Mouse (Mus musculus) granulocyte monocyte progenitor cell, adult 5-6 weeks (primary cell): ENCODE results near the gene Dicer1. TPM values are rescaled to one million over a fixed set of nuclear protein-coding genes. Genes with fewer than 3 reads are reported as not detected.

Experiments used
- ATAC-seq: replicated peaks from 2 replicates; pipeline ENCODE4 v1.8.0; 2016; ENCODE audit warnings: mild to moderate bottlenecking, moderate TSS enrichment, inconsistent platforms; ENCODE audit not compliant: poor library complexity, severe bottlenecking
- total RNA-seq, 2 experiments: library from RNA; stranded (forward) in 1 of 2; stranded (reverse) in 1 of 2; fragments of 200-712, 200-1000 nt in 1 of 2; fragments of >200 nt in 1 of 2; fragmentation: Nextera tagmentation in 1 of 2; gene quantifications; 2 replicates each; pipeline ENCODE4 v1.2.3; 2014 to 2017

Dicer1 gene
- total RNA-seq, 2 experiments from 2014 or later = 33.2 to 49.1 TPM

- ATAC-seq = no peak
These were observed 72.5 kb downstream of the Dicer1 start for GRCm38 (mm10) chr12:104679121-104679818.

DNA sequence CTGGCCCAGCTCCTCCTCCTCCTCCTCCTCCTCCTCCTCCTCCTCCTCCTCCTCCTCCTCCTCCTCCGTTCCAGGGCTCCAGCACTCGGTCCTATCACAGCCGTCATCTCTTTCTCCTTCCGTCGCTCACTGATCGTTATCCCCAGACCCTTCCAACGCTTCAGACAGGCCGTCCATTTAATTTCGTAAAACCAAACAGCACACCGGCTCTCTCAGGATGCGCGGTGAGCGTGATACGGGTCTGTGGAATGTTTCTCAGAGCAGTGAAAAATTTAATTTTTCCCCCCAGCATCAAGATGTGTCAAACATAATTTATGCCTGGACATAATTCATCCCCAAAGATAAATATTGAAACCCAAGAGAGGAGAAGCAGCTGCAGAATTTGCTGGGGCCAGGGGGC lies 73.3 kb downstream of the Dicer1 start:
- no peak for ATAC-seq

DNA sequence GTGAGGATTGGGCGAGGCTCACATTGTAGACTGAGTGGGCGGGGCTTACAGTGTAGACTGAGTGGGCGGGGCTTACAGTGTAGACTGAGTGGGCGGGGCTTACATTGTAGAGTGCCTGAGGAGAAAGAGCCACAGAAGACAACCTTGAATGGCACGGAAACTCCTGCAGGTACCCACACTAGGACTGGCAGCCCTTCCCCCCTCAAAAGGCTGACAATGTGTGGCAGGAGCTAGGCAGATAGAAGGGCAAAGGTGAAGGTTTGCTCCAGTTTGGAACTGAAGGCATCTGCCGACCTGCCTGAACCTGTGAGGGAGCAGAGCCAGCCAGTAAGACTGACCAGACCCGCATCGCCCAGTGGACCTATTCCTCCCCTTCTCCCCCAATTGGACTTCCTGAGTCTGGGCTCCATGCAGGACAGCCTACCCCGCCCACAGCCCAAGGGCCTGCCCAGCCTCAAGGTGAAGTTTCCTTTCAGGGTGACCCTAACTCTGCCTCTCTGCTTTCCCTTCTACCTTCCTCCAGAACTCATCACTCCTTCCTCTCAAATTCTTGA lies 74.3 kb downstream of the Dicer1 start:
- ATAC-seq = no peak

GRCm38 (mm10) chr12:104676535-104677370 lies 75.0 kb downstream of the Dicer1 start:
- no peak for ATAC-seq

GRCm38 (mm10) chr12:104672976-104673375 lies 78.8 kb downstream of the Dicer1 start:
- no peak for ATAC-seq

DNA sequence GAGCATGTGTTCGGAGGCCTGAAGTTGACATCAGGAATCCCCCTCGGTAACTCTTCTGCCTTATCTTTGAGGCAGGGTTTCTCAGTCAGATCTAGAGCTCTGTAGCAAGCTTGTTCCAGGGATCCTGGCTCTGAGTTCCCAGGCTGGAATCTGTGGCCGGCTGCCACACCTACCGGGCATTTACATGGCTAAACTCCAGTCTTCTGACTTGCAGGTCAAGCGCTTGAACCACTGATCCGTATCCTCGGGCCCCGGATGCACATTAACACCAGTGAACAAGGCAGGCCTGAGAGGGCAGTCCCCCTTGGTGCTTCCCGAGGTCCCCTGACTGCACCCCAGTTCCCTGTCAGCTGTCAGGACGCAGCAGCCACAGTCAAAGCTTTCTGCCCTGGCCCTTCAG lies 79.3 kb downstream of the Dicer1 start:
- ATAC-seq = no peak

DNA sequence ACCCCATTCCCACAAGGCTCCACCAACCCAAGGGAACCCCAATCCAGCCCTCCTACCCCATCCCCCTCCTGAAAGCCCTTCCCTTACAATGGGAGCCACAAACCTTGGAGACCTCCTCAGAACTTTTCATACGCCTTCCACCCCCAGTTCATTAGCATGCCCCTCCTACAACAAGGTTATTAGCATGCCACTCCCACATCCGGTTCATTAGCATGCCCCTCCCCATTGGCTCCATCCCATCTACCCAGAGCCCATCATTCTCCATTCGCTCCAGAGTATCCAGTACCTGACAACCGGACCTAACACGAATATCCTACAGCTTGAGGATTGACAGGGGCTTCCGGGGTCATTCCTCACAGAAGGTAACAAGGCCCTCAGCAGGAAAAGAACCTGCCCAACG lies 83.9 kb downstream of the Dicer1 start:
- ATAC-seq = no peak

DNA sequence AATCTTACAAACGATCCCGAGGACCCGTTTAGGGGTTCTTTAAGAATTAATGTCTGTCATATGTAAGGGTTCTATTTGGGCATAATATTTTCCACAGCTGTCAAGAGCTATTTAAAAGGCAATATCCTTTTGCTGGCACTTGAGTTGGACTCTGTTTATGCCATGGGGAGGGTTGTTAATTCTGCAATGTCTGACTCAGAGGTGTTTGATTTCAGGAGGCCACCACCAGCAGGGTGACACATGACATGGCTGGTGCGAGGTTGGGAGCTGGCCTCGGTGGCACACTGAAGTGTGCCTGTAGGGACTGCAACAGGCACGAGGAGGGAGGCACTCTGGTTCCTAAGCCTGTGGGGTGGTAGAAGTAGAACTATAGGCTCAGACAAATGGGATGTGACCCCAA lies 85.8 kb downstream of the Dicer1 start:
- no peak for ATAC-seq

DNA sequence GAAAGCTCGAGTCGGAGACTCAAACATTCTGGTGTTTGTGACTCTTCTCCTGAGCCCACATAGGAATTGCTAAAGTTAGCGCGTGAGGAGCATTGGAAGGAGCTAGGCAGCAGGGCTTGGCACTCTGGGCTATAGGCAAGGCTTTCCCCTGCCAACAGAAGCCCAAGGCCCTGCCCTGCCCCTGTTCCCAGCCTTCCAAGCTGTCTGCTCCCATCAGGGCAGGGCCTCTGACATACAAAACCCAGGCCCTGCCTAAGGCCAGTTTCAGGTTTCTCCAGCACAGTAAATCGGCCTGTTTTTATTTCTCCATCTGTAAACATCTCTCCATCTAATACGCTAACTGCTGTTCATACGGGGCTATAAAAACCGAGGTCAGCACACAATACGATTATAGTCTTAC lies 86.2 kb downstream of the Dicer1 start:
- ATAC-seq = no peak

GRCm38 (mm10) chr12:104656146-104656545 lies 95.6 kb downstream of the Dicer1 start:
- ATAC-seq = no peak

DNA sequence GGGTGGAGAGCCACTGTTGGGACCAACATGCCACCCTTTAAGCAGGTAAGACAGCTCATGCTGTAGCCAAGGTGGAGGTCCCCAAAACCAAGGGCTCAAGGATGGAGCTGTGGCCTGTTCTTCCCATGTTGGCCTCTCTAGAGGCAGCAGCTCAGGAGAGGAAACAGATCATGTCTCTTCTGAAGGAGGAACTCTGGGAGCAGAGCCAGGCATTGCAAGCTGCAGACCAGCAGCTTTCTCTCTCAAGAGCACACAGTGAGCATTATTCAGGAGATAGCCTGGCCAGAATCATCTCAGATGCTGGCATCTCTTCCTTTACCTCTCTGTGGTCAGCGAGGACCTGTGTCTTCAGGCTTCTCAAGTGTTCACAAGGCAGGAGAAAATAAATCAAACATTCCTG lies 96.7 kb downstream of the Dicer1 start:
- no peak for ATAC-seq

- ATAC-seq = no peak
These were observed 99.7 kb downstream of the Dicer1 start for GRCm38 (mm10) chr12:104652021-104652420.

GRCm38 (mm10) chr12:104651269-104651668 lies 100.5 kb downstream of the Dicer1 start:
- no peak for ATAC-seq

DNA sequence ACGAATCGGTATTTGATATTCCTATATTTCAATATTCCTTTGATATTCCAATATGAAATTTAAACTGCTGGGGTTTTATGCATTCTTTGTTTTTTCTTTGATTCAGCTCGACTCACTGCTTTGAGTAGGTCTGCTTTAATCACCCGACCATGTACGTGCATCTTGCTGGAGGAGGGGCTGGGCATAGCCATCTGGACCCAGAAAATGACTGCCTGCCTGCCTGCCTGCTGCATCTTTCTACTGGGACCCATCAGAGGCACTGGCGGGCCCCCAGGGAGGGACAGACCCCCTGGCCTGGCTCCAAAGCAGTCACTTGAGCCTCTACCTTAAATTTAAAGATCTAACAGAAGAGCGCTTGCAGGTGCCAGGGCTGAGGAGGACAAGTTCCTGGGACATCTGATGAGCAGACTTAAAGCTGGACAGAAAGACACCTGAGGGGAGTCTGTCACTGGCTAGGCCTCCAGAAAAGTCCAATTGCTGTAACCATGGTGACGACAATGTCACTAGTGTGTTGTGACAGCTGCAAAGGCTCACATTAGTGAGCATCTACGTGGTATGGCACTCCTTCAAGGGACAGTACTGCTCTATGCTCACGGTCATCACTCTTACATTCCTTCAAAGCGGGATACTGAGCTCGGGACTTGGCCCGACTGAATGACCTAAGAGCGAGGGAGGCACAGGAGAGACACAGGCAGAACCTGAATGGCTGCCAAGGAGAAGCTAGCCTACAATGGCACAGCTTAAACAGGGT lies 101.1 kb downstream of the Dicer1 start:
- ATAC-seq = no peak

DNA sequence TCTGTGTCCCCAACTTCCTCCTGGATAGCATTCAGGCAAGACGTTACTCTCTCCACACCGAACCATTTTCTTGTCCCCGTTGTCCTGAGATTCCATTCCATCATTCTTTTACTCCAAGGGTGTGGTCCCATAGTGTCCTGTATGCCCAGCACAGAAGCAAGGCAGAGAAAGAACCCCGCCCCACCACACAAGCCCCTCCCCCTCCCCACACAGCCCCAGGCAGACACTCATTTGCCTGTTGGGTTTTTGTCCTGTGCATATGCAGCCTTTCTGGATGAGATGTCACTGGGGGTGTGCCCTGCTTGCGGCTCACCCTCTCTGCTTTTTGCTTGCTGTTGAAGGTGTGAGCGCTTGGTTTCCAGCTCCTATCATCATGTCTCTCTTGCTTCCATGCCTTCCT lies 103.4 kb downstream of the Dicer1 start:
- no peak for ATAC-seq

- no peak for ATAC-seq
These were observed 109.4 kb downstream of the Dicer1 start for GRCm38 (mm10) chr12:104642337-104642736.

DNA sequence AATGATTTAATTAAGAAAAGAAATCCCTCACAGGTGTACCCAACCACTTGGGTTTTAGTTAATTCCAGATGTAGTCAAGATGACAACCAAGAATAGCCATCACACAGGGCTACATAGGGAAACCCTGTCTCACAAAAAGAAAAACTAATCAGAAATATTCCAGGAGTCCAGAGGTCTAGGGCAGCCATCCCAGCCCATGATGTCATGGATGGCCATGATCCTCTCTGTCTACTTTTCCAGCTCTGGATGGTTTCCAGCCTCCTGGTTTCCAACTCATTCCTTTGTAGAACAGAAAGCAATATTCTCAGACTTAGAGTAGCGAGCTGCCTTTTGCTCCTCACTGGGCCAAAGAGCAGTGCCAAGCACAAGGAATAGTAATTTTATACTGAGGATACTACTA lies 110.8 kb downstream of the Dicer1 start:
- no peak for ATAC-seq

DNA sequence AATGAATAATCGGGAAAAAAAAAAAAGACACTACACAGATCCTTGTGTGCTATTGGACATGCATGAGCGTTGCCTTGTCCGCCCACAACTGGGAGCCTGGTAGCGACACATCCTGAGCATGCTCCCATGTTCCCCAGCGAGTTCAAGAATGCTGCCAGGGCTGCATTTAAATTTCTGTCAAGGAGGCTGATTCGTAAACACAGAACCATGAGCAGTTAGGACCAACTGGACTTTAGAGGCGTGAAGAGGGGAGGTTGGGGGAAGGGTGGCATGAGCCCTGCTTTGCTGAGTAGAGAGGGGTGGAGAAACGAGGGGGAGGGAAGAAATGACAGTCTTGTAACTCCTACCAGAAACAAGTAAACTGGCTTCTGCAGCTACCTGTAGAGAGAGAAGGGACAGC lies 113.6 kb downstream of the Dicer1 start:
- no peak for ATAC-seq
